Mouse (Mus musculus): Measurements from ENCODE around the gene Ctns.

DNA sequence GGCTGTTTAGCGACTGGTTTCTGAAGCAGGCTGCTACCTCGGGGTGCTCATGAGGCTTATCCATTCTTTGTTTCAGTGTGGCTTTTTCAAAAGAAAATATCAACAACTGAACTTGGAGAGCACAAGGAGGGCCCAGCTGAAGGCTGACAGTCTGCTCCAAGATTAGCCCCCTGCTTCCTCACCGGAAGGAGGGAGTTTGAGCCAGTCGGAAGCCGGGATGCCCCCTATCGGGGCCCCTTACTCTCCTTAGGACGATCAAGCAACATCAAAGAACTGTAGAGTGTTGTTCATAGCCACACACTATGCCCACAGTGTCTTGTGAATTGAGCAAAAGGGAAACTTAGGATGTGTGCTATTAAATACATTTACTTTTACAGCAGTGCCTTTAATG is 51.9 kb downstream of the Ctns start:
- TF ChIP-seq CTCF (IDR thresholded peaks at IDR 0.05; ENCODE audit: borderline replicate concordance, extremely low read depth, insufficient read depth, insufficient read length) = no peak
- TF ChIP-seq POLR2A (IDR thresholded peaks at IDR 0.05; ENCODE audit: borderline replicate concordance, extremely low read depth, insufficient read depth, insufficient read length, poor library complexity, severe bottlenecking) = no peak
